In the genomic region with DNA sequence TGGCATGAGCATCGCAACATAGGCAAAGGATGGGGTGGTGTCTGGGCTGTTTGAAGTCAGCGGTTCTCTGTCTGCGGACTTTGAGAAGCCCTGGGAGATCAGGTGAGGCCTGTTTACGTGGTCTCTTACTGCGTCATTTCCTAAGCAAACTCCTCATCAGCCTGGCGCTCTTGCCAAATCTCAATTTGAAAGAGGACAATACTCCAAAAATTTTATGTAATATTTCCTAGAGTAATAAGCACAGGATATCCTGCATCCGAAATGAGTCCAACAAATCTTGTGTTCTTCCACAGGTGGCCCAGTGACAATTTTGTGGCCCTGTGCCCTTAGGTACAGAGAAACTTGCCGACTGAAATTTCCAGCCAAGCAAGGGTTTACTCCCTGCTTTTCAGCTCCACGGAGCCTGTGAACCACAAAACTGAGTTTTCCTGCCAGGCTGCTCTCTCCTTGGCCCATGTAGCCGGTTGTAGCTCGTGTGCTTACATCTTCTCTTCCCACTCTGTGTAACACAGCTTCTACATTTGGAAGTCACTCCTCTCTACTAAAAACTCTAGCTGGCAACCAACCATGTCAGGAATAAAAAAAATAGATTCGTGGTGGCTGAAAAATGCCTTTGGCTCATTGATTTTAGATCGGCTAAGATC, we compare ENCODE assay signal across 10 mouse cellular contexts. TPM values are rescaled to one million over a fixed set of nuclear protein-coding genes. Genes with fewer than 3 reads are reported as not detected.
DNase-seq lines count a peak whose midpoint lies in the region; ATAC-seq and TF ChIP-seq lines count a peak whose summit lies in the region.
"Had no signal": no experiment of that assay in that cellular context is flagged by ENCODE, and none has a peak within 500 bp of the region (broad histone marks: within the 10 kb centered on the region; RNA-seq: fewer than 3 reads in every experiment).

No protein-coding gene starts in this region.

- no peaks in the 10 kb centered on the region for H3K36me3 ChIP-seq in forebrain, embryonic 15.5 days
- H3K36me3 ChIP-seq in forebrain, embryonic 13.5 days (ENCODE audit: poor library complexity, severe bottlenecking): no peaks in the 10 kb centered on the region
- H3K36me3 ChIP-seq in hindbrain, postnatal 0 days (ENCODE audit: insufficient read depth, low read length): no peaks in the 10 kb centered on the region
- H3K36me3 ChIP-seq in hindbrain, embryonic 13.5 days: no peaks in the 10 kb centered on the region
- no peaks in the 10 kb centered on the region for H3K36me3 ChIP-seq in lung, postnatal 0 days (ENCODE audit: insufficient read depth, low read length)

- no peak; the same call in 1 of the 2 replicates for ATAC-seq in forebrain, embryonic 15.5 days (replicated peaks)
- no peak for ATAC-seq in forebrain, embryonic 13.5 days
- no peak for ATAC-seq in hindbrain, postnatal 0 days
- ATAC-seq in hindbrain, embryonic 13.5 days (ENCODE audit: low FRiP score): no peak
- peak; percentile 48; the same call in 1 of the 2 replicates for ATAC-seq in lung, postnatal 0 days

- TF ChIP-seq CTCF in hindbrain, postnatal 0 days (IDR thresholded peaks at IDR 0.05; ENCODE audit: low read depth): no peak
- no peak for TF ChIP-seq CTCF in lung, postnatal 0 days (IDR thresholded peaks at IDR 0.05)

- H3K9ac ChIP-seq in forebrain, embryonic 15.5 days (replicated peaks): no peak overlapping the region
- no peak overlapping the region for H3K9ac ChIP-seq in forebrain, embryonic 13.5 days
- H3K9ac ChIP-seq in hindbrain, postnatal 0 days (replicated peaks; ENCODE audit: low read length): no peak overlapping the region
- H3K9ac ChIP-seq in hindbrain, embryonic 13.5 days: no peak overlapping the region
- H3K9ac ChIP-seq in lung, postnatal 0 days (replicated peaks; ENCODE audit: low read depth): no peak overlapping the region

- 0 out of 2 replicates have a peak overlapping the region, but pooled peaks have one; percentile 11 for H3K27ac ChIP-seq in forebrain, embryonic 15.5 days (replicated peaks)
- no peak overlapping the region for H3K27ac ChIP-seq in forebrain, embryonic 13.5 days
- H3K27ac ChIP-seq in hindbrain, postnatal 0 days: no peak overlapping the region
- no peak overlapping the region for H3K27ac ChIP-seq in hindbrain, embryonic 13.5 days
- H3K27ac ChIP-seq in lung, postnatal 0 days (ENCODE audit: low read length): no peak overlapping the region

- 77% methylated on average over 13 of the region's 13 CpGs for WGBS in forebrain, embryonic 15.5 days
- 90% methylated on average over 13 of the region's 13 CpGs for WGBS in forebrain, embryonic 13.5 days
- 69% methylated on average over 13 of the region's 13 CpGs for WGBS in hindbrain, postnatal 0 days
- WGBS in hindbrain, embryonic 13.5 days: 87% methylated on average over 13 of the region's 13 CpGs
- 31% methylated on average over 13 of the region's 13 CpGs for WGBS in lung, postnatal 0 days

- no peak for DNase-seq in hindbrain, postnatal 0 days (ENCODE audit: low spot score)
- DNase-seq in lung, postnatal 0 days (ENCODE audit: low spot score): peak; percentile 36
- DNase-seq in lung, postnatal 14 days: no peak
- no peak for DNase-seq in thymus, postnatal 10 days (ENCODE audit: low spot score in 2 of 2)
- DNase-seq in thymus, adult 18-20 months: no peak
- DNase-seq: cerebellum, adult 8-10 months; thymus, postnatal 36 days had no signal

- no peak for TF ChIP-seq EP300 in lung, postnatal 0 days (IDR thresholded peaks at IDR 0.05)

- H3K4me3 ChIP-seq in forebrain, embryonic 15.5 days: no peak overlapping the region
- H3K4me3 ChIP-seq in forebrain, embryonic 13.5 days: no peak overlapping the region
- H3K4me3 ChIP-seq in hindbrain, postnatal 0 days (ENCODE audit: low read length): no peak overlapping the region
- no peak overlapping the region for H3K4me3 ChIP-seq in hindbrain, embryonic 13.5 days
- H3K4me3 ChIP-seq in lung, postnatal 0 days (ENCODE audit: low read depth, low read length): no peak overlapping the region

- H3K27me3 ChIP-seq in forebrain, embryonic 15.5 days: no peaks in the 10 kb centered on the region
- H3K27me3 ChIP-seq in forebrain, embryonic 13.5 days: no peaks in the 10 kb centered on the region
- H3K27me3 ChIP-seq in hindbrain, postnatal 0 days (ENCODE audit: insufficient read depth, low read length): no peaks in the 10 kb centered on the region
- no peaks in the 10 kb centered on the region for H3K27me3 ChIP-seq in hindbrain, embryonic 13.5 days
- H3K27me3 ChIP-seq in lung, postnatal 0 days (replicated peaks; ENCODE audit: insufficient read depth, low read length): no peaks in the 10 kb centered on the region

- H3K9me3 ChIP-seq in forebrain, embryonic 15.5 days: no peaks in the 10 kb centered on the region
- H3K9me3 ChIP-seq in forebrain, embryonic 13.5 days (replicated peaks): no peaks in the 10 kb centered on the region
- H3K9me3 ChIP-seq in hindbrain, postnatal 0 days (ENCODE audit: low read length): no peaks in the 10 kb centered on the region
- no peaks in the 10 kb centered on the region for H3K9me3 ChIP-seq in hindbrain, embryonic 13.5 days
- H3K9me3 ChIP-seq in lung, postnatal 0 days (ENCODE audit: low read length): no peaks in the 10 kb centered on the region

- peaks cover 14% of the 10 kb centered on the region; the same call in 1 of the 2 replicates for H3K4me1 ChIP-seq in forebrain, embryonic 15.5 days
- H3K4me1 ChIP-seq in forebrain, embryonic 13.5 days: no peaks in the 10 kb centered on the region
- H3K4me1 ChIP-seq in hindbrain, postnatal 0 days (ENCODE audit: insufficient read depth, low read length): no peaks in the 10 kb centered on the region
- no peaks in the 10 kb centered on the region for H3K4me1 ChIP-seq in hindbrain, embryonic 13.5 days (replicated peaks)
- no peaks in the 10 kb centered on the region for H3K4me1 ChIP-seq in lung, postnatal 0 days (ENCODE audit: insufficient read depth, low read depth, low read length)

- H3K4me2 ChIP-seq in forebrain, embryonic 15.5 days (replicated peaks): no peak overlapping the region
- no peak overlapping the region for H3K4me2 ChIP-seq in forebrain, embryonic 13.5 days
- peak overlapping the region; percentile 9; the same call in 1 of the 2 replicates for H3K4me2 ChIP-seq in hindbrain, postnatal 0 days (ENCODE audit: low read depth, low read length)
- H3K4me2 ChIP-seq in hindbrain, embryonic 13.5 days: no peak overlapping the region
- H3K4me2 ChIP-seq in lung, postnatal 0 days (replicated peaks; ENCODE audit: low read depth, low read length): peak overlapping the region; percentile 38

RNA-seq across cellular contexts. Expression of a gene that starts 57.1 kb away (rescaled TPM):
- 4.0 and 4.2 TPM in 2 replicates for polyA plus RNA-seq in forebrain, embryonic 15.5 days (2015; fragmentation: Nextera tagmentation; extraction: Ambion mirVana)
- polyA plus RNA-seq in forebrain, embryonic 13.5 days (2015; fragmentation: Nextera tagmentation; extraction: Ambion mirVana): 1.4 and 1.5 TPM in 2 replicates
- total RNA-seq in hindbrain, postnatal 0 days (2014; rRNA removed): 20.5 and 23.7 TPM in 2 replicates
- 11.0 and 11.5 TPM in 2 replicates for polyA plus RNA-seq in hindbrain, postnatal 0 days (2015; fragmentation: Nextera tagmentation; extraction: Ambion mirVana)
- 3.1 and 3.4 TPM in 2 replicates for polyA plus RNA-seq in hindbrain, embryonic 13.5 days (2015; fragmentation: Nextera tagmentation; extraction: Ambion mirVana)
- 0.49 and 0.55 TPM in 2 replicates for polyA plus RNA-seq in lung, postnatal 0 days (2015; fragmentation: Nextera tagmentation; extraction: Ambion mirVana)

Comparison
In these comparisons a context has a peak if more than half of its experiments do, and no peak if none do; other contexts are left out.
1. H3K4me2 ChIP-seq: peak in hindbrain, postnatal 0 days (single experiment) and lung, postnatal 0 days (single experiment); none in forebrain, embryonic 15.5 days (single experiment), forebrain, embryonic 13.5 days (single experiment) and hindbrain, embryonic 13.5 days (single experiment).